Mouse (Mus musculus) left cerebral cortex, postnatal 36 days (tissue): ENCODE measurements around the gene Ppm1h. TPM values are rescaled to one million over a fixed set of nuclear protein-coding genes. Genes with fewer than 3 reads are reported as not detected.

ENCODE experiments used
- DNase-seq, 2 experiments: peaks; one replicate each; pipeline ENCODE4 v3.0.0; 2021 to 2022; ENCODE audit warnings: low spot score in 2 of 2, mixed read lengths in 1 of 2
- intact Hi-C: fragments of 180-260 bp; cut with DNase I; formaldehyde crosslinking; loops from one replicate; pipeline ENCODE4 v1.15.1; 2025
- total RNA-seq, 2 experiments: library from RNA; stranded (reverse); gene quantifications; 2 replicates each; pipeline ENCODE4 v1.2.3; 2021

Ppm1h gene
- total RNA-seq, 2 experiments from 2014 or later = 95.4 to 106 TPM

DNA sequence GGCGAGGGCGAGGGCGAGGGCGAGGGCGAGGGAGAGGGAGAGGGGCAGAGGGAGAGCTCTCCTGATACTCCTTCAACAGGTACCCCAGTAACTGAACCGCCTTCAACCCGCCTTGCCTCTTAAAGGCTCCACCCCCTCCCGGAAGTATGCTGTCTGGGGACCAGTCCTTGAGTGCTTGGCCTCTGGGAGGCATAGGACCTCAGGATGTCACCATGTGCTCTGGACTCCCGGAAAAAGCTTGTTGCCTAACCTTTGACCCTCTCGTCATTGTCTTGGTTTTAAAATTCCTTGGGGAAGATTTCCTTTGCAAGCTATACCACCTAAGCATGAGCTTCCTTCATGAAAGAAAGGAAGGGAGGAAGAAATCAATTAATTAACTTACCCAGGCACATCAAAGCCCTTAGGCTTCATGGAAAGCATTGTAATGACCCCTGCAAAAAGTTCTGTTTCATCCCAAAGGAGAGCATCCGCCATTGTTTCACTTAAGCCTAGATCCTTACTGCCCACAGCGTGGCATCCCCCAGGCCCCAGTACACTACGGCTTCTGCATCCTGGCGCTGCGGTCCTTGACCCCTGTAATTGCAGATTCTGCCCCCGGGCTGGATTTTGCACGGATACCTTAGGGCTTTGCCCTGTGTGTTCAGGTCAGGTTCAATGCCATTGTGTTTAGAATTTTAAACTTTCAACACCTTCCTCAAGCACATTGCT is 15.5 kb downstream of the Ppm1h start:
- DNase-seq = no peak
- intact Hi-C loops = no loop called here

DNA sequence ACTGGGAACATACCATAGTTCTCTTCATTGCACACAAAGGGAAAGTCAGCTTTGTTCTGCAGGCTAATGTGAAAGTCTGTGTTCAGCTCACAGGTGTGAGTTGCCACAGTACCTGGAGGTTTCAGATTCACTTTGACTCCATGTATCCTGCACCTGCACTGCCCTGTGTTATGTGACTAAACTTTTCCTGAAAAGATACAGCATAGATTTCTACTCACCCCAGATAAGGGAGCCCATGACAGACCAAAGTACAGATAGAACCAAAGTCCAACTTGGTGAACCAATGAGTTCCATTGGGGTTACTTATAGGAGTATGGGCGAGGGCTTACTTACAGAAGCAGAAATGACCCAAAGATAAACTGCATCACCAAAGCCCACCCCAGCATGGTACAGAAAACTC is 17.8 kb downstream of the Ppm1h start:
- no peak for DNase-seq
- intact Hi-C loops = no loop called here

DNA sequence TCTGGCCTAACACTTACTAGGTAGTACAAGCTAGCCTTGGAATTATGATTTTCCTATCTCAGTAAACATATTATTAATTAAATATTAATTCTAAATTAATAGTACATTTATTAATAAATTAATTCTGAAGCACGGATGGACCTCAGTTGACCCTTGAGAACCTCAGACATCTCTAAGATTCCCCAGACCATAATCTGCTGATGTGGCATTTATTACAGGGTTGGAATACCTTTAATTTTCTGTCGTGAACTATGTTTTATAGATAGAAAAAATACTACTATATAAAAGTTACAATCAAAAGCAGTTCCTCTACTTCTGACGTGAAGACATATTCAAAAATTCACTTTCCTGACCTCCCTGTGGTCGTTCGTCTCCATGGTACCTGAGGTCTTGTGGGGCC is 19.8 kb downstream of the Ppm1h start:
- no peak for DNase-seq
- intact Hi-C loops = no loop called here

DNA sequence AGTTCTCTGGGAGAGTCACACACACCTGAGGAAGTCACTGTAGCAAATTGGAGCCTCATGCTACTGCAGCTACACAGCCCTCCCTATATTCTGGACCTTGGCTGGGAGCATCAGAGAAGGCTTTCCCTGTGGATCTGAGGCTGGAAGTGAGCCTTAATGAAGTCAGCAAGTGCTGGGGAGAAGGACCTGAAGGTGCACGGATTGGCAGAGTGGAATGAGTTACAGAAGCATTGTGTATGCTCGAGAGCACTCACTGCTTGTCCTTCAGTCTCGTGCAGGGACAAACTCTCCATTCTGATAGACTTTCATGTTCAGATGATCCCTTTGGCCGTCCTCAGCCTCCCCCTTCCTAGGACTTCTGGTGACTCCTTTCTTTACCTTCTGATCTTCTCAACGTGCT is 26.3 kb downstream of the Ppm1h start:
- intact Hi-C loops = no loop called here

DNA sequence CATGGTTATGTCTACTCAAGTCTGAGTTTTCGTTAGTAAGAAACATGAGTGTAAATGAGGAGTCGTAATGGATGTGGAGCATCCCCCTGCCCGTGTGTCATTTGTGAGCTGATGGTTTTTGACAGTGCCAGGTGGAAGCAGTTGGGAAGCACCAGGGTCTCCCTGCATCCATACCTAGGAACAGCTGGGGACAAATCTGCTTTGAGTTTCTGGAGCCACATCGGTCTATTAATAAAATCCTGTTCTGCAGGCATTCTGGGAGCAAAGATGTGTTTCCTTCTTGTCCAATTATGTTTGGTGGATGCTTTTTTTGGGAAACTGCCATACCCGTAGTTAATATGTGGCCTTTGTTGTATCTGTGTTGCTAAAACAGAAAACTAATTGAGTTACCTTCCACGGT is 26.9 kb downstream of the Ppm1h start:
- intact Hi-C loops = no loop called here
- DNase-seq = no peak

More for the DNA sequence above, 26.3 kb downstream of the Ppm1h start:
- DNase-seq = no peak

DNA sequence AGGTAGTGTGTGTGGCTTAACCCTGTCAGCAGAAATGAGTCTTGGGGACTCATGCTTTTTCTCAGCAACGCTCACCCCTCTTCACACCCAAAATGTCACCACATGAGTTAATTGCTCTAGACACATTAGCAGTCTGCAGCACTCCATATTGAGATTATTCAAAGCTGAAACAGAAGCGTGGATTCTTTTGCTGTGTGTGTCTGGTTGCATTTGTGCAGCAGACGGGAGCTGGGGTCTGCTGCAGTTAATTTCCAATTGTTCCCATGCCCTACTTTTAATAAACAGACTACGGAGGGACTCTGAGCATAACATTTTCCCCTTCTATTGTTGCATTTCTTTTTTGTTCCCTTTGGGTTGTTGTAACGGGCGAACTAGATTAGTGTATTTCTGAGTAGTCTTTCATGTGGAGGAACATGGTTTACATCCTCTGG is 32.8 kb downstream of the Ppm1h start:
- intact Hi-C loops = no loop called here
- no peak for DNase-seq

DNA sequence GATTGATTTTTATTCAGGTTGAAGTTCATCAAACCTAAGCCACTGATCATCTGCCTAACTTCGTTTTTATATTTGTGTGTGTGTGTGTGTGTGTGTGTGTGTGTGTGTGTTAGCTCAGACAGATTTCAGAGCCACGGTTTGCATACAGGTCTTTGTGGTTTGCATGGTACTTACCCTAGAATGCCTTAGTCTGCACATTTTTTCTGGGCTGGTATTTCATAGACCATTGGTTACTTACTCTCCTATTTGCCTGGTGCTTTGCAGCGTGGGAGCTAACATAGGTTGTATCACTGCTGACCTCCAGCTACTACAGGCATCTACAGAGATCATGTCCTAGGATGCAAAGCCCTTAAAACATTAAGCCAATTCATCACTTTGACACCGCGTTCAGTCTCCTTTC is 33.7 kb downstream of the Ppm1h start:
- intact Hi-C loops = no loop called here
- no peak for DNase-seq

DNA sequence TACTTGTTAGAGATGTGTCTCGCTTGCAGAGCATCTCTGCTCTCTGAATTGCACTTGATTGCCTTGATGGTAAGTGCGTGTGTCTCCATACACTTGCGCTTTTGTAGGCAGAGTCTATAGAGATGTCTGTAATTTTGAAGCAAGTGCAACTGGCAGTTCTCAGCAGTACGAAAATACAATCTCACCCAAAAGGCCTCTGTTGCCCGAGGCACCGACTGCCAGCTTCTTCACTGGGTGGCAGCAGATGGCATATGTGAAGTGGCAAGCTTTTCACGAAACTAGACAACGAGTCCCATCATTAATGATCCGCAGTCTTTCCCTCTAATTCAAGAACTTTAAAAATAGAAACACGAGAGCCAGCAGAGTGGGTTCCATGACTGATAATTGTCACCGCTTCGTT is 37.3 kb downstream of the Ppm1h start:
- DNase-seq = peak in 1 of 2 experiments; percentile 24
- intact Hi-C loops = loop anchor here (5.0 kb wide), 2 partner anchors 39 to 76 kb away; partner anchors contain the start of gene Ppm1h

DNA sequence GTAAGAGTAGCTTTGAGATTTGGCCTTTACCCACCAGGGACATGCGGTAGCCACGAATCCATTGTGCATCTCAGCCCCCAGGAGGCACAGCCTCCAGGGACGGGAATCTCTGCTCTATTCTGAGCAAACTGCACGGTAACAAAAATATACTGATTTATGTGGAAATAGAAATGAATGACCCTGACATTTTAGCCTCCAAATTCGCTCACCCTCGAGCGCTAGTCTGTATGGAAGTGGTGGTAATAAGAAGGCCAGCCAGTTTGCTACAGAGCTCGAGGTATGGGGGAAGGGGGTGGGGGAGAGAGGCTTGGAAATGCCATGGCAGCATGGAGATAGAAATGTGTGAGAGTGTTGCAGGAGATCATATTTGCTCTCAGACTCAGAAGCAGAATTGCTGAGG is 37.7 kb downstream of the Ppm1h start:
- intact Hi-C loops = loop anchor here (5.0 kb wide), 2 partner anchors 39 to 76 kb away; partner anchors contain the start of gene Ppm1h
- no peak for DNase-seq

DNA sequence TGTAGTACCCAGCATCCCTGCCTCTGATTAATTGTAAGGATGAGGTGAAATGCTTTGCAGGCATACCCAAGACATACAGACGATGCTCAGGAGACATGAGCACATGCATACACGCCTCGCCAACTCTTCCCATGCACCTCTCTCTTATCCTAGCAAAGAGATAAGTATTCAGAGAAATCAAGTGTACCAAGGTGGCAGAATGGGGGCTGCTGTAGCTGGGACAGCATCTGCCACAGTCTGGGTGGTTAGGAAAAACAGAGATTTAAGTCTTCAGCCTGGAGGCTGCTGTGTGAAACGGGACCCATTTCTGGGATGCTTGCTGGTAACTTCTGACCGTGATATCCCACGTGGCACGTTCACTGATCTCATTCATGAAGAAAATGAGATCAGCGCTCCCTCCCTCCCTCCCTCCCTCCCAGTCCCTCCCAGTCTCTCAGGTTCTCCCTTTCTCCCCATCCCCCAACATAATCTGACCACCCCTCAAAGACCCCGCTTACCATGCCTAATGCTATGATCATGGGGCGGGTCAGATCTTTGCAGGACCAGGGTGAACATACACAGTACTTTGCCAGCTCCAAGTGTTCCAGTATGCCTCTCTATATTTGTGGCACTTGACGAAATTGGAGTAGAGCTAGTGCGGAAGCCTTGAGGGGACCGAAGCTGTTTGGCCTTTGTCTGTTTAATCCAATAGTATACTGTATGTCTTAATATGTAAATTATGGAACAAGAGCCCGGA is 38.3 kb downstream of the Ppm1h start:
- intact Hi-C loops = loop anchor here (5.0 kb wide), 2 partner anchors 40 to 75 kb away; partner anchors contain the start of gene Ppm1h
- peak; percentile 40 to 44 for DNase-seq

DNA sequence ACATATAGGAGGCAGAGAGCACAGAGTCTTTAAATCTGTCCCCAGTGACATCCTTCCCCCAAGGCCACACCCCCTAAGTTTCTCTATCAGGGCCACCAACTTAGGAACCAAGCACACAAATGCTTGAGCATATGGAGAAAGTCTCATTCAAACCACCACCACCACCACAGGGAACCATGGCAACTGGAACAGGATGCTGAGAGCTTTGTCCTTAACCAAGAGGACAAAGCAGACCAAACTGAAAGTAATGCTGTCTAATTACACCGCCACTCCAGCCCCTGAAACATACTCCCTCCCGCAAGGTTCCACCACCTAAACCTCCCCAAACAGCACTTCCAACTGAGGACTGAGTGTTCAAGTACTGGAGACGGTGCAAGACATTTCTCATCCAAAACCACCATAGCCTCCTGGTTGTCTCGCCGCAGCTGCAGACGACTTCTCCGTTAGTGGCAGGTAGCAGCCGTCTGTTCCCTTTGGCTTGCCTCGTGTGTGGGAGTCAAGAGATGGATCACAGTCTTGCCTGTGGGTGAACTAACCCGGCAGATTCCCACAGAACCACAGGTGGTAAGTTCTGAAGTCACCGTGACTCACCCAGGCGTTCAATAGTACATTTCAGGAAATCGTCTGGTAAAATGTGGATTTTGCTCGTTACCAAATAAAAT is 39.3 kb downstream of the Ppm1h start:
- peak; percentile 62 to 76 for DNase-seq
- intact Hi-C loops = loop anchor here (5.0 kb wide), 2 partner anchors 41 to 74 kb away; partner anchors contain the start of gene Ppm1h

DNA sequence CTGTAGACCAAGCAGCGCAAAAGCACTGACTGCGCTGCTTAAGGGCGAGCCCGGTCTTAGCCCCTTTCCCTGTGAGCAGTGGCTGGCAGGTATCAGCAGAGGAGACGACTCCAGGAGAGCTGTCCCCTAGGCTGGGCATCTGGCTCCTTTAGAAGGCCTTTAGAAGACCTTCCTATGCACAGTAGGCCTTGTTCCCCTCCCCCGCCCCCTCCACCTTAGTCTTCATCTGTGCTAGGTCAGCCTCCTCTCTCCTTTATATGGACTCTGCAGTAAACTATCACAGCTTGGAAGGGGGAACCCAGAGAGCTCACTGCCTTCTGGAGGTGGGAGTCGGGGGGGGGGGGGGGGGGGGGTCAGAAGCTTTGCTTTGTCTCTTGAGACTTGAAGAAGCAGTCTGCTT is 40.4 kb downstream of the Ppm1h start:
- intact Hi-C loops = loop anchor here (5.0 kb wide), 2 partner anchors 42 to 73 kb away; partner anchors contain the start of gene Ppm1h
- DNase-seq = no peak

DNA sequence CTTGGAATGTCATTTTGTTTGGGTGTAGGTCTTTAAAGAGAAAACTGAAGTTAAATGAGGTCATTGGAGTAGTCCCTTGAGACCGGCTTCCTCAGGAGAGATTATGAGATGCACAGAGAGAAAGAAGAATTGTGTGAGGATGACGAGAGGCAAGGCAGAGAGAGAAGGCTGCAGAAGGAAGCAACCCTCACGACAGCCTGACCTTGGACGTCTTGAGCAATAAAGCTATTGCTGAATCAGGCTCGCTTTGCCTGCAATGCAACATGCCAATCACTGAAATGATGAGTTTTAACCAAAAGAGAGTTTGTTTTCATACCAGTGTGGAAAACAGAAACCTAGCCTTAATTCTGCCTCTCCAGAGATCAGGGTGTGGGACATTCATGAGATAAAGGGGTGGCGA is 43.5 kb downstream of the Ppm1h start:
- intact Hi-C loops = no loop called here
- no peak for DNase-seq

DNA sequence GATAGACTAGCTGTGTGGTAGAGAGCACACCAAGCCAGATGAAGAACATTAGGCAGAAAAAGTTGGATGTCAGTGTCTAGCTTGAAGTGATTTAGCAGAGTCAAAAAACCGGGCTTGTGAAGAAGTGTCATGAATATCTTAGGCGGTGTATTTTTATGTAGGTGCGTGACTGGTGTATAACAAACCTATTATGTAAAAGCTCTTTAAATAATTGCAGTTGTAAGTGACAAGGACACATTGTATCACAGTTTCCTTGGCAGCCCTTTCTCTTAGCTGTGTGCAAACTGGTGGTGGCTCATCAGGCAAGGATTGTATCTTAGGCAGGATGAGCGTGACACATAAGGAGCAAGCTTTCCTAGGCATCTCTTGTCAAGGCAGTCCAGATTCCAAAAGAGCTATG is 46.1 kb downstream of the Ppm1h start:
- peak; percentile 56 to 63 for DNase-seq
- intact Hi-C loops = loop anchor here (2.0 kb wide), 2 partner anchors 14 to 44 kb away; no protein-coding TSS in a partner anchor

DNA sequence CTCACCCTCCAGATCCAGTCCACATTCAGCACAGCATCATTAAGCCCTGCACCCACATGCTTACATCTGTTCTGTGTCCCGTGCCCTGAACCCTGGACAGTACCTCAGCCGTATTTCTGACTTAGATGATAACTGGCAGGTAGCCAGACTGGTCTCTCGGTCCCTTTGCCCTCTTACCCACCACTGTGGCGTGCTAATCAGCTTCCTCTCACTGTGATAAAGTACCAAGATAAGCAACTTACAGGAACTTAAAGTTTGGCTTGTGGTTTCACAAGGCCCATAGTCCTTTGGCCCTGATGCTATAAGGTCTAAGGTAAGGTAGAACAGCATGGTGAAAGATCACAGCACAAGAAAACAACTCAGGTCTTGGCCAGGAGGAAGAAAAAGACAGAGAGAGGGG is 48.7 kb downstream of the Ppm1h start:
- intact Hi-C loops = no loop called here
- no peak for DNase-seq

DNA sequence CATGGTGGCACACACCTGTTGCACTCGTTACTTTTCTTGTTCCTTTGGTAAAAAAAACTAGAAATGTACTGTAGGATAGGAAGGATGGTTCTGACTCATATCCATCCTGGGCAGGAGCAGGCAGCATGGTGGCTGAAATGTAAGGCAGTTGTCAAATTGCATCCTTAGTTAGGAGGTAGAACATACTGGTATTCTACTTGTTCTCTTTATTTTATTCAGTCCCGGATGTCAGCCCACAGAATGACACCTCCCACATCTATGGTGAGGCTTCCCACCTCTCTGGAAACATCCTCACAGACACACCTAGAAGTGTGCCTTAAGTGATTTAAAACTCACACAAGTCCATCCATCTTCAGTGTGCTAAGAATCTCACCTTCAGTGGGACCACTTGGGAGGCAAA is 49.6 kb downstream of the Ppm1h start:
- no peak for DNase-seq
- intact Hi-C loops = no loop called here

DNA sequence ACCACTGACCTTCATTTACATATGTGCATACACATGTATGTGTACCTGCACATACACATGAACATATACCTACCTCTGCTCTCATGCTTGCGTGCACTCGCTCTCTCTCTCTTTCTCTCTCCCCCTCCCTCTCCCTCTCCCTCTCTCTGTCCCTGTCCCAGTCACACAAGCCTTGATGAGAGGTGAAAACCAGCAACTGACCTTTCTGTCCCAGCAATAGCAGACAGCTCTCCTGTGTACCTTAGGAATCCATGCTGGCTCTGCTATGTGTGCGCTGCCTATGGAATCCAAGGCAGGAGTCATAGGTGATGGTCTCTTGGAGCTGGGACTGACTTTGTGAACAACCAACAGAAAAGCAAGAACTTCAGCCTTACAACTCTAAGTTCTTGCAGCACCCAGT is 53.6 kb downstream of the Ppm1h start:
- intact Hi-C loops = no loop called here
- no peak for DNase-seq

DNA sequence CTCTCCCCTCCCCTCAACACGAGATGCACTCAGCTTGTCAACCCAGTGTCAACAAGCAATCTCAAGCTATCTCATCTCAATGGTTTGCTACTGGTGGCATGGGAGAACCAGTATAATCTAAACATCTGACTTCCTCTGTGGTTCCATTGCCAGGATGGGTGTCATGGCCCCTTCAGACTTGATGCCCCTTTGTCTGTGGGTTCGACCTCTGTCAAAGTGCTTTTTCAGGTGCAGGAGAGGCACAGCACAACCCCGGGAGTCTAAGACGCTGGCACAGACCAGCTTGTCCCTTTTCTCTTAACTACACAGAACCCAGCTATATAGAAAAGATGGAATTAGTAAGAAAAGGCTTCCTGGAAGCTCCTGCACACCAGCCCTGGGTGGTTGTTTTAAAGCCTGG is 56.0 kb downstream of the Ppm1h start:
- intact Hi-C loops = no loop called here
- DNase-seq = no peak

DNA sequence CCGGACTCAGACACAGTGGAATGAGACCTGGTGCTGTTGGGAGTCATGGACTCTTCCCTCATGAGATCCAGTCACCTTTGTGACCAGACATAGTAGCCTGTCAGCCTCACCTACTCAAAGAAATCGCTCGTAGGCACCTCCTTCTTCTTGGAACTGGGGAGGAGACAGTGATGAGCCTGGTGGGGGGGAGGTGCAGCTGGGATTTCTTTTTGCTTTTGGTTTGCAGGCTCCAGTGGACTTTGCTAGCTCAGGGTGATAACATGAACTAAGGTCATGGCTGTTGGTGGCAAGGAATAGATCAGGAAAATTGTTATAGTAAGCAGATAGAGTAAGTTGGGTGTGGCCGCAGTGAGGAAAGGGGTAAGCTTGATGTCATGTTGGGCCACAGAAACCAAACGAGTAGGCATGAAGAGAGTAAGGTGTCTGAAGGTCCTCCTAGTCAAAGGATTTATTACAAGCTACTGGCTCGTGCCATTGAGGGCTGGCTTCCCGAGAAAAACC is 56.8 kb downstream of the Ppm1h start:
- no peak for DNase-seq
- intact Hi-C loops = no loop called here

DNA sequence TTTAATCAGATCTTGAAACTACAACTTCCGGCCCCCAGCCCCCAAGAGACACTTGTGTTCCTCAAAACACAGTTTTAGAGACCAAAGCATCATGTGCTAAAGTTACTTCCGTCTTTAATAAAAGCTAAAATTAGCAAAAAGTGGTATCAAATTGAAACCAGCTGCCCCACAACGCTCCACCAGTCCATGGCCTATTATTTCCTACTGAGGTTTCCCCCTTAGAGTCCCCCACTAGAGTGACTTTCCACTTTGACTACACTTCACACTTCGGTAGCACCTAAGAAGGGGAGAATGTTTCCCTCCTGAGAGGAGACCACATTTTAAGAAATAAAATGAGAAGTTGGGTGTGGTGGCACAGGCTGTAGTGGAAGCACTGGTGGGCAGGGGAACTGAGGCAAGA is 58.3 kb downstream of the Ppm1h start:
- intact Hi-C loops = no loop called here
- DNase-seq = no peak
